Mouse (Mus musculus): ENCODE data around the gene Siah1b. TPM values are rescaled to one million over a fixed set of nuclear protein-coding genes. Genes with fewer than 3 reads are reported as not detected.

Gene Siah1b
- polyA plus RNA-seq (2014; fragmentation: Nextera tagmentation; extraction: Ambion mirVana): 24.0 and 29.4 TPM in 2 replicates

DNA sequence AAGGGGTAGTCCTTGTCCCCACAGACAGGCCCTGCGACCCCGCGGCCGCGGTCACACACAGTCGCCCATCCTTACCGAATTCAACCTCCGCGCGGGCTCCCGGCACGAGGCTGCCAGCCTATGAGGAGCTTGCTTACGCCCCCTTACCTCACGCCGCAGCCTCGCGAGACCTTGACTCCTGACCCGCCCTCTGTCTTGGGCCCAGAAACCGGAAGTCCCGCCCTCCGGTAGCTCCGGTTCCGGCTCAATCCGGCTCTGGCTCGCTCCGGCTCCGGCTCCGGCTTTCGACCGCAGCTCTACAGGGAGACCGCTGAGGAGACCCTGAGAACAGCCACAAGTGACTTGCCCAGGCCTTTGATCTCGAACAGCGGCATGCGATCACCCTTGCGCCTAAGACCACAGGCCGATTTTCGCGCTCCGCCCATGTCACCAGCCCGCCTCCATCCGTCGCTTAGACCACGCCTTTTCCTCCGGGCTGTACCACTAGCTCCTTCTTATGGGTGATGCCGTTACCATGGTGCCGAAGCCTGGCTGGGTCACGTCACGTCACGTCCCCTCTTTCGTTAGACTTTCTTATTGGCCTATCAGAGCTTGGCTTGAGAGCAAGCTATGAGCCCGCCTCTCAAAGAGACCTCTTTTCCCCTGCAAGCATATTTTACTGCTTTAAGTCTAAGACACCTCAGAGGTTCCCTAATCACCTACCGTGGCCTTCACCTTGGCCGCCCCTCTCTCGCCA lies at the start of gene Siah1b:
Siah1b (minus strand) TSS at position 454 of the 736 bp plus-strand sequence.
- Histone ChIP-seq H3K4me2 (peak within 1 kb of the TSS; percentile 71), H3K9me3 (ENCODE audit: control insufficient read depth, low read length) (no peaks in the 10 kb centered on the region), H3K27me3 (replicated peaks; ENCODE audit: control insufficient read depth, insufficient read depth, low read length) (no peaks in the 10 kb centered on the region; the same call in 1 of the 2 replicates), H3K27ac (ENCODE audit: low read depth, low read length) (peak within 1 kb of the TSS; percentile 38; the same call in 1 of the 2 replicates), H3K4me1 (replicated peaks; ENCODE audit: control insufficient read depth, insufficient read depth, low read length) (no peaks in the 10 kb centered on the region), H3K36me3 (ENCODE audit: control insufficient read depth, insufficient read depth, low read length) (peaks cover 4% of the 10 kb centered on the region; the same call in 1 of the 2 replicates), H3K4me3 (ENCODE audit: low read depth, low read length) (peak within 1 kb of the TSS; percentile 67), H3K9ac (ENCODE audit: low read depth, low read length) (peak within 1 kb of the TSS; percentile 68)
- 18% methylated on average over 51 of the region's 54 CpGs for WGBS
- ATAC-seq (replicated peaks; ENCODE audit: low FRiP score) (peak; percentile 96), DNase-seq (ENCODE audit: low spot score) (peak; percentile 82)

DNA sequence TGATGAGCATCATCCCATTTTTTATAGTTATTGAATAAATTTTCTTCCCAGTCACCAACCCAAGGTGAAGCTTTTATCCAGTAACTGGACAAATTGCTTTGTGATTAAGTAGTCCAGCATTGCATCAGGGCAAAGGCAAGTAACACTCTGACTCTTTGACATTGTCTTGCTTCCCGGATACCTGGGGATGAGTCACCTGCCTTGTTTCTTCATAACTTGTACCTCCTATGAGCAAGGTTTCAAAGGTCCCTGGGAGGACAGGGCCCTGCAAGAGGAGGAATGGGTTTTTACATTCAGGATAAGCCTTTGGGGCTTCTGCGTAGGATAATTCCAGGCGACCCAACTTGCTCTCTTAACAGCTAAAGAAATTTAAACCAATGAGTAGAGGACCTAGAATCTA lies 47.6 kb upstream of the Siah1b start:
- no peaks in the 10 kb centered on the region for H3K9me3 ChIP-seq (ENCODE audit: control insufficient read depth, low read length)

DNA sequence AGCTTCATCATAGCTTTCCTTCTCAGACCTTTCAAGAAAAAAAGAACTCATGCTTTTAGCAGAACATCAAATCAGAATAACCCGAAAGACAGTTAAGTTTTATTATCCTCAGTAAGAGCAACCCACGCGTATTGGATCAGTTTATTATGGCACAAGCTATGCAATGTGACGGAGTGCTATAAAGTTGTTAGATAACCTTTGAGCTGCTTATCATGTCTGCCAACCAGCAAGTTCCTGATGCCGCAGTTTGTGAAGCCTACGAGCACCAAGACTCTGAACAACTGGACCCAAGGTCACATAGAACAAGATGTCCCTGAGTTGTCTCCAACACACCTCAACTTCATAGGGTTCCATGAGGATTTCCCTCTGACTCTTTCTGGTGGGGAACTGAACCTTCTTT lies 37.5 kb upstream of the Siah1b start:
- 74% methylated on average over 6 of the region's 6 CpGs for WGBS
- no peak for DNase-seq (ENCODE audit: low spot score)
- Histone ChIP-seq H3K36me3 (ENCODE audit: control insufficient read depth, insufficient read depth, low read length) (no peaks in the 10 kb centered on the region), H3K27ac (ENCODE audit: low read depth, low read length) (no peak overlapping the region), H3K4me2 (no peak overlapping the region), H3K9ac (ENCODE audit: low read depth, low read length) (no peak overlapping the region), H3K4me3 (ENCODE audit: low read depth, low read length) (no peak overlapping the region), H3K27me3 (replicated peaks; ENCODE audit: control insufficient read depth, insufficient read depth, low read length) (no peaks in the 10 kb centered on the region), H3K4me1 (replicated peaks; ENCODE audit: control insufficient read depth, insufficient read depth, low read length) (no peaks in the 10 kb centered on the region), H3K9me3 (ENCODE audit: control insufficient read depth, low read length) (no peaks in the 10 kb centered on the region)
- ATAC-seq (replicated peaks; ENCODE audit: low FRiP score): no peak

More for the DNA sequence above, 47.6 kb upstream of the Siah1b start:
- ATAC-seq (replicated peaks; ENCODE audit: low FRiP score) (no peak), DNase-seq (ENCODE audit: low spot score) (no peak)
- Histone ChIP-seq H3K4me1 (replicated peaks; ENCODE audit: control insufficient read depth, insufficient read depth, low read length) (no peaks in the 10 kb centered on the region), H3K27ac (ENCODE audit: low read depth, low read length) (no peak overlapping the region), H3K4me3 (ENCODE audit: low read depth, low read length) (no peak overlapping the region), H3K4me2 (no peak overlapping the region), H3K36me3 (ENCODE audit: control insufficient read depth, insufficient read depth, low read length) (no peaks in the 10 kb centered on the region), H3K9ac (ENCODE audit: low read depth, low read length) (no peak overlapping the region), H3K27me3 (replicated peaks; ENCODE audit: control insufficient read depth, insufficient read depth, low read length) (no peaks in the 10 kb centered on the region)
- WGBS: 86% methylated on average over 3 of the region's 3 CpGs

DNA sequence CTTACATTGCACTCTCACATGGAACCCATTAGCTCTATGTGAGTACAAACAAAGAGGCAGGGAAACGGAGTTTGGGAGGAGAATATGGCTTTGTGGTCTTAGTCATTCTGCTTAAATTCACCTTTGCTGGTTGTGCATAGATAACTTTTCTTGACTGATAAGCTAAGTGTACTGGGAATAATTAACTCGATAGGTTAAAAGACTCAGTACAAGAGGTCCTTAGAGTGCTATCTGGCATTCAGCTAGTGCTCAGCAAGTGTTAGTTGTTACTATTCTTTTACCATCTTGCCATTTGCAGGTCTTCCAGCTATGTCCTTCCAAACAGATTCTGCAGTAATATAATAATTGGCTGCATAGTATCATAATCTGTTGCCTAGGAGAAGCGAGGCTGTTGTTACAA lies 34.9 kb upstream of the Siah1b start:
- Histone ChIP-seq H3K9me3 (ENCODE audit: control insufficient read depth, low read length) (no peaks in the 10 kb centered on the region), H3K4me1 (replicated peaks; ENCODE audit: control insufficient read depth, insufficient read depth, low read length) (no peaks in the 10 kb centered on the region), H3K4me3 (ENCODE audit: low read depth, low read length) (no peak overlapping the region), H3K36me3 (ENCODE audit: control insufficient read depth, insufficient read depth, low read length) (no peaks in the 10 kb centered on the region), H3K27me3 (replicated peaks; ENCODE audit: control insufficient read depth, insufficient read depth, low read length) (no peaks in the 10 kb centered on the region), H3K4me2 (no peak overlapping the region), H3K27ac (ENCODE audit: low read depth, low read length) (no peak overlapping the region), H3K9ac (ENCODE audit: low read depth, low read length) (no peak overlapping the region)
- no peak for ATAC-seq (replicated peaks; ENCODE audit: low FRiP score)
- no peak for DNase-seq (ENCODE audit: low spot score)
- 69% methylated on average over 3 of the region's 3 CpGs for WGBS

DNA sequence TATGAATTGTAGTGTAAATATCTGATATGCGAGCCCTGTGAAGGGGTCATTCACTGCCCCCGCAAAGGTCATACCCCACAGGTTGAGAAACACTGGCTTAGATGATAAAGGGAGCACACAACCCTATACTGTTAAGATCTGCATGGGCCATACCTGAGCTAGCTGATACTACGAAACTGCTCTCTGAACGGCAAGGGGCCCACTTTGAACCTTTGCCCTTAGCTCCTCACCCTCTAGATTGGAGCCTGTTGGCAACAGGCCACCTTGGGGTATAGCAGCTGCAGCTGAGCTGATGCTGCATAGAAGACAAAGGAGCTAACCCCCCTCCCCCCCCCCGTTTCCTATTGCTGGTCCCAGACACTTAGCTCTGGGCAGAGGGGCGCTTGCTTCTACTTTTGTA lies 26.4 kb upstream of the Siah1b start:
- no peak for ATAC-seq (replicated peaks; ENCODE audit: low FRiP score)
- Histone ChIP-seq H3K4me3 (ENCODE audit: low read depth, low read length) (no peak overlapping the region), H3K27me3 (replicated peaks; ENCODE audit: control insufficient read depth, insufficient read depth, low read length) (peaks cover 2% of the 10 kb centered on the region; the same call in 1 of the 2 replicates), H3K4me1 (replicated peaks; ENCODE audit: control insufficient read depth, insufficient read depth, low read length) (no peaks in the 10 kb centered on the region), H3K27ac (ENCODE audit: low read depth, low read length) (no peak overlapping the region), H3K9me3 (ENCODE audit: control insufficient read depth, low read length) (no peaks in the 10 kb centered on the region), H3K9ac (ENCODE audit: low read depth, low read length) (no peak overlapping the region), H3K4me2 (no peak overlapping the region), H3K36me3 (ENCODE audit: control insufficient read depth, insufficient read depth, low read length) (no peaks in the 10 kb centered on the region)
- no peak for DNase-seq (ENCODE audit: low spot score)
- WGBS: 63% methylated on average over 6 of the region's 6 CpGs

DNA sequence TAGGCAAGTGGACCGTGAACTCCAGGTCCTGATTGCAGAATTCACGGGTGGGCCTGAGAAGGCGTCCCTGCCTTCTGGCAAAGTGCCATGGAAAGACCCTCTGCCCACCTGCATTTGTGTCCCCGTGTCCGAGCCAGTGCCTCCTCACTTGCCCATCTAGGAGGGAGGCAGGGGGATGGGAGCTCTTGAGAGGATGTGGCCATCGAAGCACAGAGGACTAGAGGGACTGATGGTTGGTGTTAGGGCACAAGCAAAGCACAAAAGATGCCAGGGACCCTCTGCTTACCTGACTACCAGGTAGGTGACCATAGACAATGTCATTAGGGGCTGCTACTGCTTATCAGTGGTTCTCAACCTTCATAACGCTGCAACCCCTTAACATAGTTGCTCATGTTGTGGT lies 25.9 kb upstream of the Siah1b start:
- ATAC-seq (replicated peaks; ENCODE audit: low FRiP score): no peak

DNA sequence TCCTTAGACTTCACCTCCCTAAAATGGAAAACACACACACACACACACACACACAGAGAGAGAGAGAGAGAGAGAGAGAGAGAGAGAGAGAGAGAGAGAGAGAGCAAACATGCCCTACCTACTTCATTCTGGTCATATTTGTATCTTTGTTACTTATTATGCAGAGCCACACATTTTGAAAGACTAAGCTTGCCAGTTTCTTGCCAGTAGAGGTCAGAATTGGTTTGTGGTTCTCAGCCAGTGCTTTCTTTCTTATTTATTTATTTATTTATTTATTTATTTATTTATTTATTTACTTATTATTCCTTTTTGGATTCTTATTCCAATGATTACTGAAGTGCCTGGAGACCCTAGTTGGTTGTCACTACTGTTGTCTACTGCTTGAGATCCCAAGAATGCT lies 25.2 kb upstream of the Siah1b start:
- H3K9me3 ChIP-seq (ENCODE audit: control insufficient read depth, low read length): no peaks in the 10 kb centered on the region
- no peaks in the 10 kb centered on the region for H3K36me3 ChIP-seq (ENCODE audit: control insufficient read depth, insufficient read depth, low read length)
- no peak overlapping the region for H3K4me2 ChIP-seq
- H3K27me3 ChIP-seq (replicated peaks; ENCODE audit: control insufficient read depth, insufficient read depth, low read length): peaks cover 2% of the 10 kb centered on the region; the same call in 1 of the 2 replicates
- H3K27ac ChIP-seq (ENCODE audit: low read depth, low read length): no peak overlapping the region
- no peak for ATAC-seq (replicated peaks; ENCODE audit: low FRiP score)
- no peak overlapping the region for H3K9ac ChIP-seq (ENCODE audit: low read depth, low read length)
- DNase-seq (ENCODE audit: low spot score): no peak
- H3K4me1 ChIP-seq (replicated peaks; ENCODE audit: control insufficient read depth, insufficient read depth, low read length): no peaks in the 10 kb centered on the region
- H3K4me3 ChIP-seq (ENCODE audit: low read depth, low read length): no peak overlapping the region

More for the DNA sequence above, 25.9 kb upstream of the Siah1b start:
- DNase-seq (ENCODE audit: low spot score): no peak
- Histone ChIP-seq H3K27ac (ENCODE audit: low read depth, low read length) (no peak overlapping the region), H3K9me3 (ENCODE audit: control insufficient read depth, low read length) (no peaks in the 10 kb centered on the region), H3K36me3 (ENCODE audit: control insufficient read depth, insufficient read depth, low read length) (no peaks in the 10 kb centered on the region), H3K27me3 (replicated peaks; ENCODE audit: control insufficient read depth, insufficient read depth, low read length) (peaks cover 2% of the 10 kb centered on the region; the same call in 1 of the 2 replicates), H3K4me1 (replicated peaks; ENCODE audit: control insufficient read depth, insufficient read depth, low read length) (no peaks in the 10 kb centered on the region), H3K9ac (ENCODE audit: low read depth, low read length) (no peak overlapping the region), H3K4me2 (no peak overlapping the region), H3K4me3 (ENCODE audit: low read depth, low read length) (no peak overlapping the region)
- WGBS: 74% methylated on average over 7 of the region's 7 CpGs

DNA sequence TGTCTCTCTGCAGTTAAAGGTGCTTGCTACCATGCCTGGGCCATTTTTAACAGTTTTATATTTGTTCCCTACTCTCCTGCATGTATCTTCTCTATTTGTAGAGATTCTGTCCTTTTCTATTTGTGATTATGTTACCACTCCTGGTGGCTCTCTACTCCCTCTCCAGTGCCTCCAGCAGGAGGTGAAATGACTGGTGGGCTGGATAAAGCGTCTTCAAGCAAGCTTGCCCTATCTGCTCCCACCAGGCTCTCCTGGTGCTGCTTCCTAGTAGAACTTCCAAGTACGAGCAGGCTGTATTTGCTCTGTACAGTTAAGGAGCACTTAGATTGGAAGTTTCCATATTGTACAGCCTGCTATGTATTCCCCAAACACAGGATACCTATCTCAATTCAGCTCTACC lies 19.5 kb upstream of the Siah1b start:
- no peaks in the 10 kb centered on the region for H3K36me3 ChIP-seq (ENCODE audit: control insufficient read depth, insufficient read depth, low read length)
- DNase-seq (ENCODE audit: low spot score) (no peak), ATAC-seq (replicated peaks; ENCODE audit: low FRiP score) (peak; percentile 74)
- H3K27me3 ChIP-seq (replicated peaks; ENCODE audit: control insufficient read depth, insufficient read depth, low read length): peaks cover 10% of the 10 kb centered on the region; the same call in 1 of the 2 replicates
- no peaks in the 10 kb centered on the region; the same call in 1 of the 2 replicates for H3K4me1 ChIP-seq (replicated peaks; ENCODE audit: control insufficient read depth, insufficient read depth, low read length)
- WGBS: 50% methylated on average over 2 of the region's 2 CpGs
- no peaks in the 10 kb centered on the region for H3K9me3 ChIP-seq (ENCODE audit: control insufficient read depth, low read length)
- no peak overlapping the region for H3K4me3 ChIP-seq (ENCODE audit: low read depth, low read length)
- no peak overlapping the region for H3K9ac ChIP-seq (ENCODE audit: low read depth, low read length)
- H3K27ac ChIP-seq (ENCODE audit: low read depth, low read length): no peak overlapping the region
- no peak overlapping the region for H3K4me2 ChIP-seq

DNA sequence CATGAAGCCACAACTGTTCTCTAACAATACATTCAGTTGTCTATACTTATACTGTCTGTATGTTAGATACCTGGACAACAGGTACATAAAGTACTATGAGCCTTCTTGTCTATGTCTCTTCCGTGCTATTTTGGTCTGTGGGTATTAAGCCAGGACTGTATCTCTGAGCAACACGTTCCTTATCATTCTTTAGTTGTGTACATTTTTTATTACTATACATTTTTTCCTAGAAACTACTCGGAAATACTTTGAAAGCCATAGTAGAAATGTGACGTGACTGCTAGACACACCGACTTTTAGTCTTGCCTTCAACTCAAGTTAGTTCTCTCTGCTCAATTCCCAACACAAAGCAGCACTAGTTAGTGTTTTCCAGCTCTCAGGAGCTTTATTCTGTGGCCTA lies 17.1 kb upstream of the Siah1b start:
- ATAC-seq (replicated peaks; ENCODE audit: low FRiP score) (peak; percentile 75), DNase-seq (ENCODE audit: low spot score) (no peak)
- 54% methylated on average over 5 of the region's 5 CpGs for WGBS
- H3K4me3 ChIP-seq (ENCODE audit: low read depth, low read length): no peak overlapping the region
- H3K36me3 ChIP-seq (ENCODE audit: control insufficient read depth, insufficient read depth, low read length): no peaks in the 10 kb centered on the region
- no peak overlapping the region for H3K4me2 ChIP-seq
- no peaks in the 10 kb centered on the region for H3K9me3 ChIP-seq (ENCODE audit: control insufficient read depth, low read length)
- H3K4me1 ChIP-seq (replicated peaks; ENCODE audit: control insufficient read depth, insufficient read depth, low read length): no peaks in the 10 kb centered on the region; the same call in 1 of the 2 replicates
- peaks cover 8% of the 10 kb centered on the region for H3K27me3 ChIP-seq (replicated peaks; ENCODE audit: control insufficient read depth, insufficient read depth, low read length)
- H3K9ac ChIP-seq (ENCODE audit: low read depth, low read length): no peak overlapping the region
- no peak overlapping the region for H3K27ac ChIP-seq (ENCODE audit: low read depth, low read length)

Measured in liver, embryonic 11.5 days (tissue).